Mouse (Mus musculus) inflammation-experienced regulatory T-cells, adult 6 months (primary cell): ENCODE data around the gene Hoxc11. TPM values are rescaled to one million over a fixed set of nuclear protein-coding genes. Genes with fewer than 3 reads are reported as not detected.

Experiments used
- ATAC-seq: one replicate; pipeline ENCODE4 v1.8.0; 2017
- polyA plus RNA-seq, 3 experiments: library from polyadenylated mRNA; unstranded; fragments of 100-300 nt; shearing (Covaris generic); gene quantifications; one replicate each; pipeline ENCODE4 v1.2.1; 2017

Gene Hoxc11
- polyA plus RNA-seq, 3 experiments from 2014 or later = not detected

- no peak for ATAC-seq
These were observed 17.1 kb upstream of the Hoxc11 start for GRCm38 (mm10) chr15:102937036-102937666.

- no peak for ATAC-seq
These were observed 14.7 kb upstream of the Hoxc11 start for GRCm38 (mm10) chr15:102939256-102940155.

GRCm38 (mm10) chr15:102942739-102943467, 11.3 kb upstream of the Hoxc11 start:
- ATAC-seq = no peak

GRCm38 (mm10) chr15:102943468-102943813, 10.8 kb upstream of the Hoxc11 start:
- ATAC-seq = no peak

GRCm38 (mm10) chr15:102945185-102946077, 8.8 kb upstream of the Hoxc11 start:
- ATAC-seq = no peak

GRCm38 (mm10) chr15:102947276-102947675, 7.0 kb upstream of the Hoxc11 start:
- ATAC-seq = no peak

GRCm38 (mm10) chr15:102948842-102949241, 5.4 kb upstream of the Hoxc11 start:
- no peak for ATAC-seq

- no peak for ATAC-seq
These were observed 4.5 kb upstream of the Hoxc11 start for GRCm38 (mm10) chr15:102949696-102950095.

- ATAC-seq = no peak
These were observed 3.4 kb upstream of the Hoxc11 start for GRCm38 (mm10) chr15:102950877-102951276.

GRCm38 (mm10) chr15:102953561-102953960, 666 bp upstream of the Hoxc11 start:
- no peak for ATAC-seq

GRCm38 (mm10) chr15:102955007-102955382, 768 bp downstream of the Hoxc11 start:
- no peak for ATAC-seq

- no peak for ATAC-seq
These were observed 1.8 kb downstream of the Hoxc11 start for GRCm38 (mm10) chr15:102955833-102956640.

GRCm38 (mm10) chr15:102956906-102957305, 2.7 kb downstream of the Hoxc11 start:
- no peak for ATAC-seq

- no peak for ATAC-seq
These were observed 5.5 kb downstream of the Hoxc11 start for GRCm38 (mm10) chr15:102959663-102960191.

GRCm38 (mm10) chr15:102961728-102962127, 7.5 kb downstream of the Hoxc11 start:
- no peak for ATAC-seq

GRCm38 (mm10) chr15:102962492-102962891, 8.3 kb downstream of the Hoxc11 start:
- ATAC-seq = no peak

- no peak for ATAC-seq
These were observed 9.0 kb downstream of the Hoxc11 start for GRCm38 (mm10) chr15:102963259-102963658.

GRCm38 (mm10) chr15:102963671-102964640, 9.7 kb downstream of the Hoxc11 start:
- ATAC-seq = no peak

GRCm38 (mm10) chr15:102965003-102965891, 11.0 kb downstream of the Hoxc11 start:
- no peak for ATAC-seq
